Mouse (Mus musculus): ENCODE results near the gene Sept9. TPM values are rescaled to one million over a fixed set of nuclear protein-coding genes. Genes with fewer than 3 reads are reported as not detected.
"Not testable (repeated sequence)": the region's sequence is repeated elsewhere in the genome, so short reads cannot be mapped to it uniquely, and the experiment has no call there.

The Sept9 gene
- polyA plus RNA-seq, 1 experiment: 45.3 TPM

- Histone ChIP-seq H3K27ac (ENCODE audit: insufficient read depth, low read length) (no peak overlapping the region), H3K4me1 (ENCODE audit: control insufficient read depth, insufficient read depth, insufficient read length) (peaks cover 51% of the 10 kb centered on the region; the same call in 1 of the 2 replicates), H3K4me3 (ENCODE audit: extremely low read depth, insufficient read depth, insufficient read length) (no peak overlapping the region), H3K36me3 (ENCODE audit: control insufficient read depth, insufficient read depth, low read length) (no peaks in the 10 kb centered on the region), H3K27me3 (ENCODE audit: control insufficient read depth, insufficient read depth, low read length) (no peaks in the 10 kb centered on the region)
- DNase-seq (ENCODE audit: low read depth in 1 of 2, low spot score in 2 of 2): no peak
- no peak for TF ChIP-seq POLR2A (IDR thresholded peaks at IDR 0.05; ENCODE audit: low read depth, low read length)
- TF ChIP-seq CTCF (IDR thresholded peaks at IDR 0.05; ENCODE audit: extremely low read depth, insufficient read depth, insufficient read length, insufficient replicate concordance): no peak
- WGBS: 77% methylated on average over 7 of the region's 7 CpGs
These were observed 136.8 kb downstream of the Sept9 start for GRCm38 (mm10) chr11:117336081-117336788.

- WGBS: 49% methylated on average over 9 of the region's 9 CpGs
- Histone ChIP-seq H3K27me3 (ENCODE audit: control insufficient read depth, insufficient read depth, low read length) (no peaks in the 10 kb centered on the region), H3K4me1 (ENCODE audit: control insufficient read depth, insufficient read depth, insufficient read length) (peaks cover 40% of the 10 kb centered on the region; the same call in 1 of the 2 replicates), H3K36me3 (ENCODE audit: control insufficient read depth, insufficient read depth, low read length) (no peaks in the 10 kb centered on the region), H3K27ac (ENCODE audit: insufficient read depth, low read length) (no peak overlapping the region), H3K4me3 (ENCODE audit: extremely low read depth, insufficient read depth, insufficient read length) (no peak overlapping the region)
- TF ChIP-seq POLR2A (IDR thresholded peaks at IDR 0.05; ENCODE audit: low read depth, low read length) (no peak), CTCF (IDR thresholded peaks at IDR 0.05; ENCODE audit: extremely low read depth, insufficient read depth, insufficient read length, insufficient replicate concordance) (no peak)
- DNase-seq (ENCODE audit: low read depth in 1 of 2, low spot score in 2 of 2): no peak
These were observed 138.3 kb downstream of the Sept9 start for GRCm38 (mm10) chr11:117337749-117338148.

- no peak for DNase-seq (ENCODE audit: low read depth in 1 of 2, low spot score in 2 of 2)
- H3K27me3 ChIP-seq (ENCODE audit: control insufficient read depth, insufficient read depth, low read length): no peaks in the 10 kb centered on the region
- H3K27ac ChIP-seq (ENCODE audit: insufficient read depth, low read length): no peak overlapping the region
- no peaks in the 10 kb centered on the region for H3K36me3 ChIP-seq (ENCODE audit: control insufficient read depth, insufficient read depth, low read length)
- no peak for TF ChIP-seq CTCF (IDR thresholded peaks at IDR 0.05; ENCODE audit: extremely low read depth, insufficient read depth, insufficient read length, insufficient replicate concordance)
- TF ChIP-seq POLR2A (IDR thresholded peaks at IDR 0.05; ENCODE audit: low read depth, low read length): no peak
- WGBS: 9% methylated on average over 8 of the region's 8 CpGs
- H3K4me1 ChIP-seq (ENCODE audit: control insufficient read depth, insufficient read depth, insufficient read length): peaks cover 34% of the 10 kb centered on the region; the same call in 1 of the 2 replicates
- H3K4me3 ChIP-seq (ENCODE audit: extremely low read depth, insufficient read depth, insufficient read length): no peak overlapping the region
These were observed 139.0 kb downstream of the Sept9 start for GRCm38 (mm10) chr11:117338503-117338902.

GRCm38 (mm10) chr11:117339050-117339449, 139.6 kb downstream of the Sept9 start:
- peaks cover 30% of the 10 kb centered on the region; the same call in 1 of the 2 replicates for H3K4me1 ChIP-seq (ENCODE audit: control insufficient read depth, insufficient read depth, insufficient read length)
- no peaks in the 10 kb centered on the region for H3K36me3 ChIP-seq (ENCODE audit: control insufficient read depth, insufficient read depth, low read length)
- WGBS: 56% methylated on average over 3 of the region's 3 CpGs
- H3K27me3 ChIP-seq (ENCODE audit: control insufficient read depth, insufficient read depth, low read length): no peaks in the 10 kb centered on the region
- TF ChIP-seq CTCF (IDR thresholded peaks at IDR 0.05; ENCODE audit: extremely low read depth, insufficient read depth, insufficient read length, insufficient replicate concordance): no peak
- no peak for TF ChIP-seq POLR2A (IDR thresholded peaks at IDR 0.05; ENCODE audit: low read depth, low read length)
- no peak overlapping the region for H3K4me3 ChIP-seq (ENCODE audit: extremely low read depth, insufficient read depth, insufficient read length)
- no peak for DNase-seq (ENCODE audit: low read depth in 1 of 2, low spot score in 2 of 2)
- no peak overlapping the region for H3K27ac ChIP-seq (ENCODE audit: insufficient read depth, low read length)

GRCm38 (mm10) chr11:117341218-117341617, 141.8 kb downstream of the Sept9 start:
- no peaks in the 10 kb centered on the region for H3K36me3 ChIP-seq (ENCODE audit: control insufficient read depth, insufficient read depth, low read length)
- no peaks in the 10 kb centered on the region for H3K27me3 ChIP-seq (ENCODE audit: control insufficient read depth, insufficient read depth, low read length)
- H3K27ac ChIP-seq (ENCODE audit: insufficient read depth, low read length): no peak overlapping the region
- H3K4me1 ChIP-seq (ENCODE audit: control insufficient read depth, insufficient read depth, insufficient read length): peaks cover 28% of the 10 kb centered on the region; the same call in 1 of the 2 replicates
- whole genome bisulfite sequencing: 85% methylated on average over 7 of the region's 7 CpGs
- TF ChIP-seq POLR2A (IDR thresholded peaks at IDR 0.05; ENCODE audit: low read depth, low read length) (no peak), CTCF (IDR thresholded peaks at IDR 0.05; ENCODE audit: extremely low read depth, insufficient read depth, insufficient read length, insufficient replicate concordance) (no peak)
- H3K4me3 ChIP-seq (ENCODE audit: extremely low read depth, insufficient read depth, insufficient read length): no peak overlapping the region
- DNase-seq (ENCODE audit: low read depth in 1 of 2, low spot score in 2 of 2): no peak

GRCm38 (mm10) chr11:117342076-117342475, 142.6 kb downstream of the Sept9 start:
- no peak for DNase-seq (ENCODE audit: low read depth in 1 of 2, low spot score in 2 of 2)
- peaks cover 28% of the 10 kb centered on the region; the same call in 1 of the 2 replicates for H3K4me1 ChIP-seq (ENCODE audit: control insufficient read depth, insufficient read depth, insufficient read length)
- no peak overlapping the region for H3K27ac ChIP-seq (ENCODE audit: insufficient read depth, low read length)
- no peaks in the 10 kb centered on the region for H3K36me3 ChIP-seq (ENCODE audit: control insufficient read depth, insufficient read depth, low read length)
- 93% methylated on average over 7 of the region's 7 CpGs for WGBS
- no peaks in the 10 kb centered on the region for H3K27me3 ChIP-seq (ENCODE audit: control insufficient read depth, insufficient read depth, low read length)
- TF ChIP-seq POLR2A (IDR thresholded peaks at IDR 0.05; ENCODE audit: low read depth, low read length): no peak
- no peak for TF ChIP-seq CTCF (IDR thresholded peaks at IDR 0.05; ENCODE audit: extremely low read depth, insufficient read depth, insufficient read length, insufficient replicate concordance)
- H3K4me3 ChIP-seq (ENCODE audit: extremely low read depth, insufficient read depth, insufficient read length): no peak overlapping the region

GRCm38 (mm10) chr11:117342490-117342889, 143.0 kb downstream of the Sept9 start:
- not testable (repeated sequence) for H3K27me3 ChIP-seq (ENCODE audit: control insufficient read depth, insufficient read depth, low read length); H3K27ac ChIP-seq (ENCODE audit: insufficient read depth, low read length); DNase-seq (ENCODE audit: low read depth in 1 of 2, low spot score in 2 of 2); H3K4me3 ChIP-seq (ENCODE audit: extremely low read depth, insufficient read depth, insufficient read length); H3K36me3 ChIP-seq (ENCODE audit: control insufficient read depth, insufficient read depth, low read length)
- 87% methylated on average over 6 of the region's 6 CpGs for WGBS
- H3K4me1 ChIP-seq (ENCODE audit: control insufficient read depth, insufficient read depth, insufficient read length): peaks cover 28% of the 10 kb centered on the region; the same call in 1 of the 2 replicates
